Mouse (Mus musculus): ENCODE results near the gene Tns2. TPM values are rescaled to one million over a fixed set of nuclear protein-coding genes. Genes with fewer than 3 reads are reported as not detected.

Gene Tns2
- total and polyA plus RNA-seq, 3 experiments = 114 to 184 (median 130) TPM

GRCm38 (mm10) chr15:102142914-102143912, 43.0 kb downstream of the Tns2 start:
- WGBS = 46% methylated on average over 23 of the region's 23 CpGs

GRCm38 (mm10) chr15:102144274-102144711, 44.1 kb downstream of the Tns2 start, which contains the start of gene Igfbp6:
TSS of gene Igfbp6 (plus strand) at chr15:102144362.
- peak; percentile 42 to 51 for DNase-seq
- Histone ChIP-seq H3K27ac (peak within 1 kb of the TSS; percentile 54), H3K4me1 (ENCODE audit: control insufficient read depth, insufficient read depth, low read length) (peaks cover 4% of the 10 kb centered on the region; the same call in 1 of the 2 replicates), H3K79me2 (replicated peaks; ENCODE audit: control insufficient read depth, insufficient read depth, low read length) (no peaks in the 10 kb centered on the region), H3K27me3 (ENCODE audit: control insufficient read depth, insufficient read depth, low read length) (no peaks in the 10 kb centered on the region), H3K36me3 (ENCODE audit: control insufficient read depth, insufficient read depth, low read length) (no peaks in the 10 kb centered on the region), H3K9ac (ENCODE audit: low read depth, low read length) (peak within 1 kb of the TSS; percentile 38), H3K4me3 (peak within 1 kb of the TSS; percentile 9; the same call in 1 of the 2 replicates)
- no peak for TF ChIP-seq CTCF (IDR thresholded peaks at IDR 0.05)
- no peak; the same call in 1 of the 2 replicates for TF ChIP-seq POLR2A (IDR thresholded peaks at IDR 0.05; ENCODE audit: insufficient read depth, low read depth, low read length)
- TF ChIP-seq EP300 (IDR thresholded peaks at IDR 0.05; ENCODE audit: insufficient read depth, low read depth, low read length) = no peak
- WGBS = 37% methylated on average over 22 of the region's 22 CpGs
- intact Hi-C loops (cut with DNase I) = no loop called here

More at GRCm38 (mm10) chr15:102142914-102143912, 43.0 kb downstream of the Tns2 start:
- TF ChIP-seq CTCF (IDR thresholded peaks at IDR 0.05) (no peak), POLR2A (IDR thresholded peaks at IDR 0.05; ENCODE audit: insufficient read depth, low read depth, low read length) (peak; percentile 60; the same call in 1 of the 2 replicates), EP300 (IDR thresholded peaks at IDR 0.05; ENCODE audit: insufficient read depth, low read depth, low read length) (0 out of 2 replicates have a peak, but pooled peaks have one; percentile 7)
- Histone ChIP-seq H3K27ac (peak overlapping the region; percentile 54), H3K9ac (ENCODE audit: low read depth, low read length) (no peak overlapping the region), H3K27me3 (ENCODE audit: control insufficient read depth, insufficient read depth, low read length) (no peaks in the 10 kb centered on the region), H3K36me3 (ENCODE audit: control insufficient read depth, insufficient read depth, low read length) (no peaks in the 10 kb centered on the region), H3K4me1 (ENCODE audit: control insufficient read depth, insufficient read depth, low read length) (peaks cover 4% of the 10 kb centered on the region; the same call in 1 of the 2 replicates), H3K79me2 (replicated peaks; ENCODE audit: control insufficient read depth, insufficient read depth, low read length) (no peaks in the 10 kb centered on the region), H3K4me3 (no peak overlapping the region)
- DNase-seq = peak; percentile 60 to 78
- intact Hi-C loops (cut with DNase I) = no loop called here

- DNase-seq = no peak
- Histone ChIP-seq H3K4me3 (peak overlapping the region; percentile 9; the same call in 1 of the 2 replicates), H3K79me2 (replicated peaks; ENCODE audit: control insufficient read depth, insufficient read depth, low read length) (no peaks in the 10 kb centered on the region), H3K9ac (ENCODE audit: low read depth, low read length) (peak overlapping the region; percentile 38), H3K27me3 (ENCODE audit: control insufficient read depth, insufficient read depth, low read length) (no peaks in the 10 kb centered on the region), H3K27ac (peak overlapping the region; percentile 24; the same call in 1 of the 2 replicates), H3K36me3 (ENCODE audit: control insufficient read depth, insufficient read depth, low read length) (no peaks in the 10 kb centered on the region), H3K4me1 (ENCODE audit: control insufficient read depth, insufficient read depth, low read length) (peaks cover 4% of the 10 kb centered on the region; the same call in 1 of the 2 replicates)
- 41% methylated on average over 19 of the region's 19 CpGs for WGBS
- TF ChIP-seq POLR2A (IDR thresholded peaks at IDR 0.05; ENCODE audit: insufficient read depth, low read depth, low read length) (no peak), CTCF (IDR thresholded peaks at IDR 0.05) (no peak), EP300 (IDR thresholded peaks at IDR 0.05; ENCODE audit: insufficient read depth, low read depth, low read length) (no peak)
- intact Hi-C loops (cut with DNase I) = no loop called here
Observed at GRCm38 (mm10) chr15:102144726-102145125, 44.5 kb downstream of the Tns2 start.

GRCm38 (mm10) chr15:102145330-102145729, 45.1 kb downstream of the Tns2 start:
- H3K36me3 ChIP-seq (ENCODE audit: control insufficient read depth, insufficient read depth, low read length) = no peaks in the 10 kb centered on the region
- peaks cover 6% of the 10 kb centered on the region; the same call in 1 of the 2 replicates for H3K4me1 ChIP-seq (ENCODE audit: control insufficient read depth, insufficient read depth, low read length)
- peak overlapping the region; percentile 9; the same call in 1 of the 2 replicates for H3K9ac ChIP-seq (ENCODE audit: low read depth, low read length)
- H3K79me2 ChIP-seq (replicated peaks; ENCODE audit: control insufficient read depth, insufficient read depth, low read length) = no peaks in the 10 kb centered on the region
- TF ChIP-seq CTCF (IDR thresholded peaks at IDR 0.05) = no peak
- TF ChIP-seq EP300 (IDR thresholded peaks at IDR 0.05; ENCODE audit: insufficient read depth, low read depth, low read length) = no peak
- no peak for TF ChIP-seq POLR2A (IDR thresholded peaks at IDR 0.05; ENCODE audit: insufficient read depth, low read depth, low read length)
- WGBS = 80% methylated on average over 10 of the region's 10 CpGs
- peak; percentile 41 to 55 for DNase-seq
- H3K27ac ChIP-seq = no peak overlapping the region; the same call in 1 of the 2 replicates
- intact Hi-C loops (cut with DNase I) = no loop called here
- H3K27me3 ChIP-seq (ENCODE audit: control insufficient read depth, insufficient read depth, low read length) = no peaks in the 10 kb centered on the region
- H3K4me3 ChIP-seq = no peak overlapping the region

- TF ChIP-seq EP300 (IDR thresholded peaks at IDR 0.05; ENCODE audit: insufficient read depth, low read depth, low read length) (no peak), CTCF (IDR thresholded peaks at IDR 0.05) (no peak), POLR2A (IDR thresholded peaks at IDR 0.05; ENCODE audit: insufficient read depth, low read depth, low read length) (no peak)
- H3K4me3 ChIP-seq = no peak overlapping the region
- no peaks in the 10 kb centered on the region for H3K27me3 ChIP-seq (ENCODE audit: control insufficient read depth, insufficient read depth, low read length)
- WGBS = 73% methylated on average over 5 of the region's 5 CpGs
- no peaks in the 10 kb centered on the region for H3K79me2 ChIP-seq (replicated peaks; ENCODE audit: control insufficient read depth, insufficient read depth, low read length)
- no peaks in the 10 kb centered on the region for H3K36me3 ChIP-seq (ENCODE audit: control insufficient read depth, insufficient read depth, low read length)
- no peak overlapping the region for H3K27ac ChIP-seq
- intact Hi-C loops (cut with DNase I) = loop anchor here (2.0 kb wide), 2 partner anchors 37 to 157 kb away; no protein-coding TSS in a partner anchor
- no peak for DNase-seq
- H3K4me1 ChIP-seq (ENCODE audit: control insufficient read depth, insufficient read depth, low read length) = peaks cover 10% of the 10 kb centered on the region
- H3K9ac ChIP-seq (ENCODE audit: low read depth, low read length) = no peak overlapping the region
Observed at GRCm38 (mm10) chr15:102146089-102146488, 45.9 kb downstream of the Tns2 start.
